Mouse (Mus musculus): ENCODE measurements around the gene Tnik. TPM values are rescaled to one million over a fixed set of nuclear protein-coding genes. Genes with fewer than 3 reads are reported as not detected.
A peak's percentile ranks its signal among the peaks of the same experiment; 100 is the strongest.

Tnik gene
- polyA plus RNA-seq, 1 experiment from 2014 or later = 114 TPM

DNA sequence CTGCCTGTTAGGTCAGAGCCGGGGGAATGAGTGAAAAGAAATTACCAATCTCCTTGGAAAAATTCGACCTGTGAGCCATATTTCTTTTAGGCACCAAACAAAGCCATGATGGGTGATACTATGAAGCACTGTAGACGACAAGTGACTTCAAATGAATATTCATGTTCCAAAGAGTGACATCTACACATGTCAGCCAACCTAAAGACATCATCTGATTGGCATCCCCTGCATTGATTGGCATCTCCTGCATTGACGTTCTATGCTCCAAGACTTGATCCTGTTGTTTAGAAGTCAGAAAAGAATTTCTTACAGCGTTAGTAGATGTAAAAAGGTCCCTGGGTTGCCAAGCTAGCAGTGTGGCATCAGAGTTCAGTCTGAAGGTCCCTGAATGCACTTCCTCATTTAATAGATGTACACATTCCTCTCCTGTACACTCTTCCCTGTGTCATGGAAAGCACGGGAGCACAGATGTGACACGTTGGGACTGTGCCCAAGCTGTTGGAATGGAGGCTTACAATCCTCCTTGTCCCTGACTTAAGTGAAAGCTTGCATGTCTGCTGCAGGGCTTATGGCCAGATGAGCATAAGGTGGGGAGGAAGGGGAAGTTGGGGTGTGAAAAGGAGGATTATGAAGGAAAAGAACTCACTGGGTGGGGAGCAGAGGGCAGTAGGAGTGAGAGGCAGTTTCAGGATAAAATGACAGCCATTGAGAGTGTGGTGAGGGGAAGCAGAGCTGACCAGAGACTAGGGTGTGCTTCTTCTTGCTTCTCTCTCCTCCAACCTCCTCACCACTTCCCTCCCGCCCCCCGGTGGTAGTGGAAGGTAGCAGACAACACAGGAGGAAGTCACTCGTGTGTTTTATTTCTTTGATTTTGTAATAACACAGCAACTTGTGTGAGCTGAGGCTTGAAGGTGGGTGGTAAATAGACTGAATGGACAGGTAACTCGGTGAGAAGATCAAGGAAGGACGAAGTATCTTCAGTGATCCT is 301.6 kb downstream of the Tnik start:
- Histone ChIP-seq H3K27ac (replicated peaks; ENCODE audit: low read depth, low read length) (no peak overlapping the region), H3K36me3 (ENCODE audit: control insufficient read depth, insufficient read depth, low read length) (peaks cover 18% of the 10 kb centered on the region; the same call in 1 of the 2 replicates), H3K27me3 (ENCODE audit: control insufficient read depth, insufficient read depth, low read length) (no peaks in the 10 kb centered on the region), H3K4me2 (ENCODE audit: low read length) (no peak overlapping the region), H3K4me1 (ENCODE audit: control insufficient read depth, insufficient read depth, low read length) (no peaks in the 10 kb centered on the region), H3K9ac (replicated peaks; ENCODE audit: low read length) (no peak overlapping the region), H3K4me3 (replicated peaks; ENCODE audit: low read depth, low read length) (no peak overlapping the region), H3K9me3 (ENCODE audit: control insufficient read depth, low read length) (no peaks in the 10 kb centered on the region)
- no peak for DNase-seq
- 74% methylated on average over 12 of the region's 12 CpGs for WGBS
- ATAC-seq (ENCODE audit: low FRiP score, low TSS enrichment) = no peak

DNA sequence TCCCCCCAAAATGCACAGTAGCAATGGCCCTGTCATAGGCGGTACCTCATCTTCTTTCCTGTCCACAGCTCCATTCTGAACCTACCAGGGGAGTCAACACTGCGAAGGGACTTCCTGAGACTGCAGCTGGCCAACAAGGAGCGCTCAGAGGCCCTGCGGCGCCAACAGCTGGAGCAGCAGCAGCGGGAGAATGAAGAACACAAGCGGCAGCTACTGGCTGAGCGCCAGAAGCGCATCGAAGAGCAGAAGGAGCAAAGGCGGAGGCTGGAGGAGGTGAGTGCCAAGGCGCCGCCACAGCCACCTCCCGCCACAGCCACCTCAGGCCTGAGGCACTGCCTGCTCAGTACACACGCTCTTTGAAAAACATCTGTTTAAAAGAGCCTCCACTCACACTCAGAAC is 314.3 kb downstream of the Tnik start:
- no peak overlapping the region for H3K4me2 ChIP-seq (ENCODE audit: low read length)
- peaks cover 49% of the 10 kb centered on the region for H3K36me3 ChIP-seq (ENCODE audit: control insufficient read depth, insufficient read depth, low read length)
- H3K4me1 ChIP-seq (ENCODE audit: control insufficient read depth, insufficient read depth, low read length) = no peaks in the 10 kb centered on the region
- H3K27me3 ChIP-seq (ENCODE audit: control insufficient read depth, insufficient read depth, low read length) = no peaks in the 10 kb centered on the region
- WGBS = 32% methylated on average over 15 of the region's 15 CpGs
- no peak overlapping the region for H3K9ac ChIP-seq (replicated peaks; ENCODE audit: low read length)
- H3K27ac ChIP-seq (replicated peaks; ENCODE audit: low read depth, low read length) = 0 out of 2 replicates have a peak overlapping the region, but pooled peaks have one; percentile 13
- DNase-seq (peak; percentile 69), ATAC-seq (ENCODE audit: low FRiP score, low TSS enrichment) (peak; percentile 50; the same call in 1 of the 2 replicates)
- no peaks in the 10 kb centered on the region for H3K9me3 ChIP-seq (ENCODE audit: control insufficient read depth, low read length)
- H3K4me3 ChIP-seq (replicated peaks; ENCODE audit: low read depth, low read length) = no peak overlapping the region

GRCm38 (mm10) chr3:28578950-28579615 is 316.1 kb downstream of the Tnik start:
- no peak overlapping the region for H3K4me3 ChIP-seq (replicated peaks; ENCODE audit: low read depth, low read length)
- H3K36me3 ChIP-seq (ENCODE audit: control insufficient read depth, insufficient read depth, low read length) = peaks cover 58% of the 10 kb centered on the region
- no peak overlapping the region for H3K27ac ChIP-seq (replicated peaks; ENCODE audit: low read depth, low read length)
- 93% methylated on average over 18 of the region's 18 CpGs for WGBS
- H3K27me3 ChIP-seq (ENCODE audit: control insufficient read depth, insufficient read depth, low read length) = no peaks in the 10 kb centered on the region
- ATAC-seq (ENCODE audit: low FRiP score, low TSS enrichment) (no peak), DNase-seq (no peak)
- no peaks in the 10 kb centered on the region for H3K9me3 ChIP-seq (ENCODE audit: control insufficient read depth, low read length)
- H3K4me1 ChIP-seq (ENCODE audit: control insufficient read depth, insufficient read depth, low read length) = no peaks in the 10 kb centered on the region
- H3K9ac ChIP-seq (replicated peaks; ENCODE audit: low read length) = no peak overlapping the region
- no peak overlapping the region for H3K4me2 ChIP-seq (ENCODE audit: low read length)

GRCm38 (mm10) chr3:28585750-28586465 is 322.9 kb downstream of the Tnik start:
- no peaks in the 10 kb centered on the region for H3K9me3 ChIP-seq (ENCODE audit: control insufficient read depth, low read length)
- no peak for ATAC-seq (ENCODE audit: low FRiP score, low TSS enrichment)
- no peaks in the 10 kb centered on the region for H3K27me3 ChIP-seq (ENCODE audit: control insufficient read depth, insufficient read depth, low read length)
- no peak overlapping the region for H3K9ac ChIP-seq (replicated peaks; ENCODE audit: low read length)
- no peak overlapping the region for H3K4me3 ChIP-seq (replicated peaks; ENCODE audit: low read depth, low read length)
- peaks cover 43% of the 10 kb centered on the region for H3K36me3 ChIP-seq (ENCODE audit: control insufficient read depth, insufficient read depth, low read length)
- H3K27ac ChIP-seq (replicated peaks; ENCODE audit: low read depth, low read length) = no peak overlapping the region
- H3K4me1 ChIP-seq (ENCODE audit: control insufficient read depth, insufficient read depth, low read length) = no peaks in the 10 kb centered on the region
- no peak overlapping the region for H3K4me2 ChIP-seq (ENCODE audit: low read length)
- WGBS = 90% methylated on average over 9 of the region's 9 CpGs
- DNase-seq = no peak

DNA sequence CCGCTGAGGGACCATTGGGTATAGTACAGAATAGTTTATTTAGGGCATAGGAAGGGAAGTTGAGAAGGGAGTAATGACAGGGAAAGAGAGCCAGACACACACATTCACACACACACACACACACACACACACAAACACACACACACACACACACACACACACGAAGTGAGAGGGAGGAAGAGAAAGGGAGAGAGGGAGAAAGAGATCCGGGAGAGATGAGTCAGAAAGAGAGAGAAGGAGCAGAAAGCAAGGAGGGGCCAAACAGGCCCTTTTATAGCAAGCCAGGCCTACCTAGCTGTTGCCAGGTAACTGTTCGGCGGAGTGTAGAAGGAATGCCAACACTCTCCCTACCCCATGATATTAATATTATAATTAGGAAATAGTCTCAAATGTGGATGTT is 324.8 kb downstream of the Tnik start:
- H3K4me2 ChIP-seq (ENCODE audit: low read length) = no peak overlapping the region
- peaks cover 44% of the 10 kb centered on the region for H3K36me3 ChIP-seq (ENCODE audit: control insufficient read depth, insufficient read depth, low read length)
- H3K9ac ChIP-seq (replicated peaks; ENCODE audit: low read length) = no peak overlapping the region
- no peak overlapping the region for H3K27ac ChIP-seq (replicated peaks; ENCODE audit: low read depth, low read length)
- no peaks in the 10 kb centered on the region for H3K27me3 ChIP-seq (ENCODE audit: control insufficient read depth, insufficient read depth, low read length)
- WGBS = 84% methylated on average over 5 of the region's 5 CpGs
- H3K4me3 ChIP-seq (replicated peaks; ENCODE audit: low read depth, low read length) = no peak overlapping the region
- H3K9me3 ChIP-seq (ENCODE audit: control insufficient read depth, low read length) = no peaks in the 10 kb centered on the region
- DNase-seq (no peak), ATAC-seq (ENCODE audit: low FRiP score, low TSS enrichment) (no peak)
- no peaks in the 10 kb centered on the region for H3K4me1 ChIP-seq (ENCODE audit: control insufficient read depth, insufficient read depth, low read length)

DNA sequence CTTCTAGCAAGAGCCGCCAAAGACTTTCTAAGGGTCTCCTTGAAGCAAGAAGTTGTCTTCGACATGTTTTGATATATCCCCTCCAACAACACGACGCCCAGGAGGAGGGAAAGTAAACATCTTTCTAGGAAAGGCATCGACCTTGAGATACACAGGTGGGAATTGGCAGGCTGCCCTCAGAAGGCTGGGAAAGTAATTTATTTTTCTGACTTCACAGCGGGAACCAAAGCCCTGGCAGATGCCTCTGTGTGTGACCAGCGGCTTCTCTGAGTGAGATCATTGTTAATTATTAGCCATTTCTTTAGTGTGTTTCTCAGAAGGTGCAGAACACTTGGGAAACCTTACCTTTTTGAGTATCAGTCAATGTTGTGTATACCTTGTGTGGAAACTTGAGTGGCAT is 328.3 kb downstream of the Tnik start:
- ATAC-seq (ENCODE audit: low FRiP score, low TSS enrichment) (no peak), DNase-seq (peak; percentile 20)
- H3K9me3 ChIP-seq (ENCODE audit: control insufficient read depth, low read length) = no peaks in the 10 kb centered on the region
- no peak overlapping the region for H3K9ac ChIP-seq (replicated peaks; ENCODE audit: low read length)
- no peak overlapping the region for H3K4me3 ChIP-seq (replicated peaks; ENCODE audit: low read depth, low read length)
- peaks cover 46% of the 10 kb centered on the region for H3K36me3 ChIP-seq (ENCODE audit: control insufficient read depth, insufficient read depth, low read length)
- no peaks in the 10 kb centered on the region for H3K27me3 ChIP-seq (ENCODE audit: control insufficient read depth, insufficient read depth, low read length)
- 81% methylated on average over 7 of the region's 7 CpGs for WGBS
- no peak overlapping the region for H3K4me2 ChIP-seq (ENCODE audit: low read length)
- H3K4me1 ChIP-seq (ENCODE audit: control insufficient read depth, insufficient read depth, low read length) = no peaks in the 10 kb centered on the region
- H3K27ac ChIP-seq (replicated peaks; ENCODE audit: low read depth, low read length) = no peak overlapping the region

DNA sequence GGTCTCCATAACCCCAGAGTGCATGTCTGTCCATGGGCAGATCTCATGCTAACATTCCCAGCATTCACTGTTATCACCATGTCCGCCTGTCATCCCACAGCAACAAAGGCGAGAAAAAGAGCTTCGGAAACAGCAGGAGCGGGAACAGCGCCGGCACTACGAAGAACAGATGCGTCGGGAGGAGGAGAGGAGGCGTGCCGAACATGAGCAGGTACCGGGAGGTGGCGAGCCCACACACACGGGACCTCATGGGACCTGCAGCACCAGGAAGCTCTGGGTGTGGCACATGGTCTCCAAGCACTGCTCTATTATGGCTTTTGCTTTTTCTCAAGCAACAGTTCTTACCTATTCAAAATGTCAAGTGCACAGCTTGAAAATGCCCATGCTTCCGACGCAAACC is 330.9 kb downstream of the Tnik start:
- Histone ChIP-seq H3K4me1 (ENCODE audit: control insufficient read depth, insufficient read depth, low read length) (no peaks in the 10 kb centered on the region), H3K9me3 (ENCODE audit: control insufficient read depth, low read length) (no peaks in the 10 kb centered on the region), H3K4me3 (replicated peaks; ENCODE audit: low read depth, low read length) (no peak overlapping the region), H3K27me3 (ENCODE audit: control insufficient read depth, insufficient read depth, low read length) (no peaks in the 10 kb centered on the region), H3K36me3 (ENCODE audit: control insufficient read depth, insufficient read depth, low read length) (peaks cover 65% of the 10 kb centered on the region), H3K4me2 (ENCODE audit: low read length) (no peak overlapping the region), H3K9ac (replicated peaks; ENCODE audit: low read length) (no peak overlapping the region), H3K27ac (replicated peaks; ENCODE audit: low read depth, low read length) (no peak overlapping the region)
- DNase-seq (no peak), ATAC-seq (ENCODE audit: low FRiP score, low TSS enrichment) (no peak)
- WGBS = 94% methylated on average over 16 of the region's 16 CpGs

DNA sequence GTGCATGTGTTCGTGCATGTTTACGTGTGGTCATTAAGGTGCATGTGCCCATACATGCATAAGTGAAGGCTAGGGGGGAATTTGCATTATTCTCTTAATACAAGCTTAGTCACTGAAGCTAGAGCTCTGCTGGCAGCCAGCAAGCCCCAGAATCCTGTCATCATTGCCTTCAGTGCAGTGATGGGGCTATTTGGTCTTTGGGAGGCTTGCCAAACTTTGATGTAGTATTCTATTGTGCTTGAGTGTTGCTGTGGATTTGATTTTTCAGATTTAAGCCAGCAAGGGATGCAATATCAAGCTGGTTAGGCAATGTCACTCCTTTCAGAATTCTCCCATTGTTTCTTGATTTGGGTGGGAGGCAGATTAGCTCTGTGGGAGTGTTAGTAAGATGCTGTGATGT is 336.5 kb downstream of the Tnik start:
- WGBS = 90% methylated on average over 2 of the region's 2 CpGs
- H3K36me3 ChIP-seq (ENCODE audit: control insufficient read depth, insufficient read depth, low read length) = peaks cover 82% of the 10 kb centered on the region
- no peak overlapping the region for H3K4me2 ChIP-seq (ENCODE audit: low read length)
- H3K9me3 ChIP-seq (ENCODE audit: control insufficient read depth, low read length) = no peaks in the 10 kb centered on the region
- H3K4me1 ChIP-seq (ENCODE audit: control insufficient read depth, insufficient read depth, low read length) = no peaks in the 10 kb centered on the region
- ATAC-seq (ENCODE audit: low FRiP score, low TSS enrichment) = no peak
- H3K4me3 ChIP-seq (replicated peaks; ENCODE audit: low read depth, low read length) = no peak overlapping the region
- DNase-seq = peak; percentile 21
- H3K27ac ChIP-seq (replicated peaks; ENCODE audit: low read depth, low read length) = no peak overlapping the region
- H3K9ac ChIP-seq (replicated peaks; ENCODE audit: low read length) = no peak overlapping the region
- no peaks in the 10 kb centered on the region for H3K27me3 ChIP-seq (ENCODE audit: control insufficient read depth, insufficient read depth, low read length)
